Mouse (Mus musculus): ENCODE measurements around the gene Rad51c. TPM values are rescaled to one million over a fixed set of nuclear protein-coding genes. Genes with fewer than 3 reads are reported as not detected.

Gene Rad51c
- total and polyA plus RNA-seq, 3 experiments, result 1.5 to 1.9 TPM; not detected in 1

DNA sequence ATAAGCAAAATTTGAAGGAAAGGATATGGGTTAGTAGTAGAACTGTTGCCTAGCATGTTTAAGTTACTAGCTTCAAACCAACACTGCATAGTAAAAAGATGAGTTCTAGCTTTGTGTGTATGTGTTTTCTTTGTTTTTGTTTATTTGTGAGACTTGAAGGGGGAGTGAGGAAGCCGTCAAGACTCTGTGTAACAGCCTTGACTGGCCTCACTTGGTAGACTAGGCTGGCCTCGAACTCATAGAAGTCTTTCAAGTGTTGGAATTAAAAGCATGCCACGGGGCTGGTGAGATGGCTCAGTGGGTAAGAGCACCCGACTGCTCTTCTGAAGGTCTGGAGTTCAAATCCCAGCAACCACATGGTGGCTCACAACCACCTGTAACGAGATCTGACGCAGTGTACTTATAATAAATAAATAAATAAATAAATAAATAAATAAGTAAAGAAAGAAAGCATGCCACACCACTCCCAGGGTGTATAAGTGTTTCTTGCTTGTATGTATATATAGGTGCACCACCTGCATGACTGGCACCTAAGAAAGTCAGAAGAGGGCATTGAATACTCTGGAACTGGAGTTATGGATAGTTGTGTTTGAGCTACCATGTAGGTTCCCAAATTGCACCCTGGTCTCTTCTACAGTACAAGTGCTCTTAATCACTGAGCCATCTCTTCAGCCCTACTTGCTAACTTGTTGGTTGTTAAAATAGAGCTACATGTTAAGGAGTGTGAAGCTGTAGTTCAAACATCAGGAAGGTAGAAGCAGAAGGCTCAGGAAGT, 19.0 kb upstream of the Rad51c start:
- Histone ChIP-seq H3K79me2 (ENCODE audit: control insufficient read depth, insufficient read depth, low read length, poor library complexity) (no peaks in the 10 kb centered on the region), H3K4me3 (ENCODE audit: control insufficient read depth in 1 of 2, insufficient read depth in 1 of 2, low read depth in 2 of 2, low read length in 2 of 2) (no peak overlapping the region), H3K9ac (ENCODE audit: control insufficient read depth, low read depth, low read length, poor library complexity, severe bottlenecking) (no peak overlapping the region), H3K27ac (ENCODE audit: control insufficient read depth, low read depth, low read length) (peak overlapping the region; percentile 34), H3K27me3 (ENCODE audit: control insufficient read depth in 1 of 2, insufficient read depth in 2 of 2, low read length in 2 of 2) (no peaks in the 10 kb centered on the region), H3K36me3 (ENCODE audit: control insufficient read depth in 1 of 2, insufficient read depth in 2 of 2, low read length in 2 of 2) (peaks cover 0 to 29% of the 10 kb centered on the region in 2 experiments; a peak in 2 of 4 replicates), H3K9me3 (replicated peaks; ENCODE audit: insufficient read depth, low read length) (no peaks in the 10 kb centered on the region), H3K4me1 (ENCODE audit: control insufficient read depth in 1 of 2, insufficient read depth in 2 of 2, low read length in 2 of 2) (peaks cover 2 to 15% of the 10 kb centered on the region in 2 experiments; a peak in 3 of 4 replicates)
- TF ChIP-seq TBP (IDR thresholded peaks at IDR 0.05; ENCODE audit: low read depth, low read length) (peak; percentile 93), ETS1 (IDR thresholded peaks at IDR 0.05; ENCODE audit: low read depth, low read length) (no peak), POLR2A (IDR thresholded peaks at IDR 0.05; ENCODE audit: control insufficient read depth in 1 of 2, insufficient read depth in 1 of 2, low read depth in 1 of 2, low read length in 2 of 2, poor library complexity in 1 of 2) (peak in 1 of 2 experiments; percentile 70; a peak in 3 of 4 replicates), MYB (IDR thresholded peaks at IDR 0.05; ENCODE audit: low read depth, low read length) (no peak), TCF12 (IDR thresholded peaks at IDR 0.05; ENCODE audit: low read depth, low read length) (no peak), MYC (IDR thresholded peaks at IDR 0.05; ENCODE audit: low read depth, low read length) (no peak), ELF1 (IDR thresholded peaks at IDR 0.05; ENCODE audit: low read depth, low read length) (no peak)
- DNase-seq (ENCODE audit: low read depth, low spot score), result peak; percentile 72

DNA sequence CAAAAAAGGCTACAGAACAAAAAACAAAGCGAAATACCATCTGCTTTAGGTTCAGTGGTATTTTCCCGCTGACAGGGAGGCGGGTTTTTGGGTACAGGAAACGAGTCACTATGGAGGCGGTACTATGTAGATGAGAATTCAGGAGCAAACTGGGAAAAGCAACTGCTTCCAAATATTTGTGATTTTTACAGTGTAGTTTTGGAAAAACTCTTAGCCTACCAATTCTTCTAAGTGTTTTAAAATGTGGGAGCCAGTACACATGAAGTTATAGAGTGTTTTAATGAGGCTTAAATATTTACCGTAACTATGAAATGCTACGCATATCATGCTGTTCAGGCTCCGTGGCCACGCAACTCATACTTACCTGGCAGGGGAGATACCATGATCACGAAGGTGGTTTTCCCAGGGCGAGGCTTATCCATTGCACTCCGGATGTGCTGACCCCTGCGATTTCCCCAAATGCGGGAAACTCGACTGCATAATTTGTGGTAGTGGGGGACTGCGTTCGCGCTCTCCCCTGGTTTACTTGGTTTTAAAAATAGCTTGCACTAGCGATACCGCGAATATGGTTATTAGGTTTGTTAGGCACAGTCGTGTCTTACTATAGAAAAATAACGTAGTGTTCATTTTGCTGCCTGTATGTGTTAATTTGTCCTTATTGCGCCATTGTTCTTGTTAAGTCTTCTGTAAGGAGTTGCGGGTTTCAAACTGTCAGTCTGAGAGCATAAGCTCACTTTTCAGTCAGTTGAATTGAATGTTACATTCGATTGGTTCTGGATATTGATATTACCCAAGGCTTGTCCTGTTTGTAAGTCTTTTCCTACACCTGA, 18.0 kb upstream of the Rad51c start:
- Histone ChIP-seq H3K9me3 (replicated peaks; ENCODE audit: insufficient read depth, low read length) (no peaks in the 10 kb centered on the region), H3K9ac (ENCODE audit: control insufficient read depth, low read depth, low read length, poor library complexity, severe bottlenecking) (peak overlapping the region; percentile 75), H3K4me1 (ENCODE audit: control insufficient read depth in 1 of 2, insufficient read depth in 2 of 2, low read length in 2 of 2) (peaks cover 0 to 11% of the 10 kb centered on the region in 2 experiments; a peak in 2 of 4 replicates), H3K36me3 (ENCODE audit: control insufficient read depth in 1 of 2, insufficient read depth in 2 of 2, low read length in 2 of 2) (peaks cover 0 to 19% of the 10 kb centered on the region in 2 experiments; a peak in 2 of 4 replicates), H3K79me2 (ENCODE audit: control insufficient read depth, insufficient read depth, low read length, poor library complexity) (no peaks in the 10 kb centered on the region), H3K4me3 (ENCODE audit: control insufficient read depth in 1 of 2, insufficient read depth in 1 of 2, low read depth in 2 of 2, low read length in 2 of 2) (peak overlapping the region; percentile 29 to 45), H3K27me3 (ENCODE audit: control insufficient read depth in 1 of 2, insufficient read depth in 2 of 2, low read length in 2 of 2) (no peaks in the 10 kb centered on the region), H3K27ac (ENCODE audit: control insufficient read depth, low read depth, low read length) (peak overlapping the region; percentile 69)
- TF ChIP-seq POLR2A (IDR thresholded peaks at IDR 0.05; ENCODE audit: control insufficient read depth in 1 of 2, insufficient read depth in 1 of 2, low read depth in 1 of 2, low read length in 2 of 2, poor library complexity in 1 of 2) (peak; percentile 100), GATA1 (IDR thresholded peaks at IDR 0.05; ENCODE audit: low read depth, low read length) (no peak), POLR2AphosphoS5 (IDR thresholded peaks at IDR 0.05; ENCODE audit: borderline replicate concordance, low read depth, low read length) (peak; percentile 100), TBP (IDR thresholded peaks at IDR 0.05; ENCODE audit: low read depth, low read length) (peak; percentile 99), MEF2A (IDR thresholded peaks at IDR 0.05; ENCODE audit: extremely low read depth, insufficient replicate concordance, low read depth, low read length, poor library complexity, severe bottlenecking) (no peak)
- DNase-seq (ENCODE audit: low read depth, low spot score), result peak; percentile 99

Data from MEL (cell line).